Mouse (Mus musculus) small intestine, adult 2 months (tissue): ENCODE results near the gene Zfp992. TPM values are rescaled to one million over a fixed set of nuclear protein-coding genes. Genes with fewer than 3 reads are reported as not detected.
A peak's percentile ranks its signal among the peaks of the same experiment; 100 is the strongest.
"Not testable (repeated sequence)": the region's sequence is repeated elsewhere in the genome, so short reads cannot be mapped to it uniquely, and the experiment has no call there.

Experiments
- H3K27ac ChIP-seq: fragments of 200-500 bp; 2 replicates; pipeline ENCODE4 v1.5.1; 2012; ENCODE audit warnings: low read depth, low read length, control low read depth, inconsistent platforms; ENCODE audit not compliant: insufficient read depth
- H3K27me3 ChIP-seq: fragments of 200-500 bp; 2 replicates; pipeline ENCODE4 v1.6.1; 2012; ENCODE audit warnings: mild to moderate bottlenecking, moderate library complexity, low read length, inconsistent platforms; ENCODE audit not compliant: control insufficient read depth, insufficient read depth
- H3K36me3 ChIP-seq: fragments of 200-500 bp; 2 replicates; pipeline ENCODE4 v1.6.1; 2012; ENCODE audit warnings: mild to moderate bottlenecking, low read length, control low read depth, inconsistent platforms; ENCODE audit not compliant: control insufficient read depth, insufficient read depth
- H3K4me1 ChIP-seq: fragments of 200-500 bp; 2 replicates; pipeline ENCODE4 v1.6.1; 2012; ENCODE audit warnings: low read length, inconsistent platforms, mixed read lengths; ENCODE audit not compliant: control insufficient read depth, insufficient read depth, insufficient read length
- H3K4me3 ChIP-seq: fragments of 200-500 bp; 2 replicates; pipeline ENCODE4 v1.5.1; 2012; ENCODE audit warnings: low read depth, mild to moderate bottlenecking, control low read depth, inconsistent platforms, low read length, moderate library complexity
- CTCF ChIP-seq: fragments of 200-500 bp; IDR thresholded peaks from 2 replicates; pipeline ENCODE4 v1.5.1; 2012; ENCODE audit warnings: low read depth, mild to moderate bottlenecking, control low read depth, inconsistent platforms, low read length, moderate library complexity, mixed read lengths; ENCODE audit not compliant: insufficient replicate concordance, insufficient read length; ENCODE audit errors: extremely low read depth
- WGBS: fragments of 180-500 bp; shearing (Covaris S2); methylation state at CpG from one replicate; pipeline ENCODE4 v1.1.7; 2018; 5-methylcytosine and 5-hydroxymethylcytosine counted together
- polyA plus RNA-seq: library from polyadenylated mRNA; depleted of rRNA; stranded (reverse); fragments of >200 nt; gene quantifications from 2 replicates; pipeline ENCODE4 v1.2.3, GENCODE M21; 2012

Gene Zfp992
- polyA plus RNA-seq, 1 experiment = 0.11 TPM

GRCm38 (mm10) chr4:146474716-146475676, 26.2 kb downstream of the Zfp992 start:
- WGBS = 62% methylated on average over 77 of the region's 94 CpGs
- H3K36me3 ChIP-seq, H3K27me3 ChIP-seq, H3K4me3 ChIP-seq, H3K4me1 ChIP-seq, H3K27ac ChIP-seq: not testable (repeated sequence)

- H3K4me1 ChIP-seq, H3K36me3 ChIP-seq, H3K27ac ChIP-seq, H3K4me3 ChIP-seq, H3K27me3 ChIP-seq: not testable (repeated sequence)
- 99% methylated on average over 2 of the region's 2 CpGs for WGBS
Observed at GRCm38 (mm10) chr4:146476260-146476659, 27.4 kb downstream of the Zfp992 start.

- not testable (repeated sequence) for H3K36me3 ChIP-seq, H3K27ac ChIP-seq, H3K4me1 ChIP-seq, H3K4me3 ChIP-seq, H3K27me3 ChIP-seq
- WGBS = 78% methylated on average over 3 of the region's 3 CpGs
Observed at GRCm38 (mm10) chr4:146476959-146477358, 28.1 kb downstream of the Zfp992 start.

GRCm38 (mm10) chr4:146480376-146481096, 31.7 kb downstream of the Zfp992 start:
- WGBS = 66% methylated on average over 6 of the region's 6 CpGs
- not testable (repeated sequence) for H3K27ac ChIP-seq

DNA sequence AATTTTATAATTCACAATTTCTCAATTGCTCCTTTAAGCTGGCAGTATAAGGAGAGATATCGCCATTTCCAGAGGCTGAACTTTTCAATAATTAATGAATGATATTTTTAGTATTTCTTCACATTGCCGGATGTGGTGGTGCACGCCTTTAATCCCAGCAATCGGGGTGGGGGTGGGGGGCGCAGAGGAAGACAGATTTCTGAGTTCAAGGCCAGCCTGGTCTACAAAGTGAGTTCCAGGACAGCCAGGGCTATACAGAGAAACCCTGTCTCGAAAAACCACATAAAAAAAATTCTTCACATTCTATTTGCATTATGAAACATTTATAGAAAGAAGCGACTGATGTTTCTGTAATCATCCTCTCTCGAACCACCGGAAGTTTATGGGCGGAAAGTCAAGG, 33.7 kb downstream of the Zfp992 start:
- not testable (repeated sequence) for H3K27me3 ChIP-seq, H3K4me3 ChIP-seq, H3K36me3 ChIP-seq, H3K27ac ChIP-seq, H3K4me1 ChIP-seq
- 85% methylated on average over 10 of the region's 10 CpGs for WGBS

More at GRCm38 (mm10) chr4:146480376-146481096, 31.7 kb downstream of the Zfp992 start:
- H3K4me1 ChIP-seq, H3K27me3 ChIP-seq, H3K36me3 ChIP-seq, H3K4me3 ChIP-seq: not testable (repeated sequence)

DNA sequence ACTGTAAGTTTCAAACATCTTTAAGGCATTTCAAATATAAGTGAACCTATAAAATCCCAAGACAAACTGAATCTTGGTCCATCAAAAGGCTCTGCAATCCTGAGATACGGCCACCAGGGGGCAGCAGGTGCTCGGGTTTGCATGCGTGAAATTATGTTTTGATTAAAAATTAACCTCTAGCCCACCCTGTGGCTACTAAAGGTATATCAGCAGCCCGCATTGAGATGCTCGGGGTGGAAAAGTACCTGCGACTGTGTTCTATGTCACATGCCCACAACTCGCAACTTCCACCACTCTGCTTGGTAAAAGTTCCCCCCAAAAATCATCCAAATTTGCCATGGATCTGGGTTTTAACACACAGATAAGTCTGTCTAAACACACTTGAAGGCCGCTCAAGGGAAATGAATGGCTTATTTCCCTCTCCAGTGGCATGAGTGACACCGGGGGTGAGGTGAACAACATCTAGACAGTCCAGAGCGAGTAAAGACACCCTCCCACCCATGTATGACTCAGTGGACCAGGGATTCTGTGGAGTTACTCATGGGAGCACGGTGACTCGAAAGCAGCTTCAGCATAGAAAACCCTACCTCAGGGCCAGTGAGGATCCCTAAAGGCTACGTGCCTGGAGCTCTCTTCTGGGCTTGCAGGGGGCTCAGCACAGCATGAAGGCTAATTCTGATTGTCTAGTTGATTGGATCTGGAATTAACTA, 34.9 kb downstream of the Zfp992 start:
- peak; percentile 42; the same call in 1 of the 2 replicates for TF ChIP-seq CTCF
- not testable (repeated sequence) for H3K36me3 ChIP-seq, H3K27me3 ChIP-seq, H3K4me3 ChIP-seq, H3K27ac ChIP-seq, H3K4me1 ChIP-seq
- 70% methylated on average over 13 of the region's 13 CpGs for WGBS

DNA sequence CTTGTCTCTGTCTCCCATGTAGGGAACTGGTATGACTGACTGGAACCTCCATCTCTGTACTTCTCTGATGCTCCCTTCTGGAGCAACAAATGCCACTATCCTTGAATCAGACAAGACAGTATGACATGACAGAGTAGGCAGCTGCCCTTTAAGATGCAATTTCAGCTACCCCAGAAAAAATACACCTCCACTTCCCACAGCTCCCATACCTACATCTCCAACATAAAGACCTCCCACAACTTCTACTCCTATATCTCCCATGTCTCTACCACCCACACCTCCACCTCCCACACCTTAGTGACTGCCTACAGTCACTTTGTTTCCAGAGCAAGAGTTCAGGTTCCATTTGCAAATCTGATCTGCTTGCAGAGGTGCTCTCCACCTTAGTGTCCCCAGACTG, 35.9 kb downstream of the Zfp992 start:
- H3K27ac ChIP-seq, H3K4me1 ChIP-seq, H3K4me3 ChIP-seq, H3K27me3 ChIP-seq, H3K36me3 ChIP-seq: not testable (repeated sequence)

DNA sequence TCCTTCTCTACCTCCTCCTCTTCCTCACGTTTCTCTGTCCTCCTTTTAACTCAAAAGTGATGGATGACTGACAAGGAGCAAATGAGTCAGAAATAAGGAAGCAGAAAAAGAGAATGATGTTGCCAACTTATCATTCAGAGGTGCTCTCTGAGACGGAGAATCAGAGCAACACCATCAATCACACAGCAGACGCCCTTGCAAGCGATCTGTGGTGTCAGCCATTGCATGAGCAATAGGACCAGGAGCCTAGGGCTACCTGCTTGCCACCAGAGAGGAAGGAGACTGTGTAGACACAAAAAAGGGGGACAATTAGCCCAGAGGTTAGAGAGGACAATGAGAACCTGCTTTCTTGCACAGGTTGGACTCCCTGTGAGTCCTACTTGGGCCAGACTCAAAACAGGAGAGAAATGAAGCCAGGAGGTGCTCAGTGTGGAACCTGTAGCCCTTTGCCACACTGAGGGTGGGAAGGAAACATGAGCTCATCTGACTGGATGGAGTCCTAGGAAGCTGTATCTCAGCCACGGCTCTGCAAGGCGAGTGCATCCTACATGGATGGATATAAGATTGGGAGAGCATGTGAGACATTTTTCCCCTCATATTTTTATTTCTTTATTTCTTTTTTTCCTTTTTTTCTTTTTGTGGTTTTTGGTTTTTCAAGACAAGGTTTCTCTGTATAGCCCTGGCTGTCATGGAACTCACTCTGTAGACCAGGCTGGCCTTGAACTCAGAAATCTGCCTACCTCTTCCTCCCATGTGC, 36.5 kb downstream of the Zfp992 start:
- H3K4me1 ChIP-seq, H3K36me3 ChIP-seq, H3K27ac ChIP-seq, H3K4me3 ChIP-seq, H3K27me3 ChIP-seq: not testable (repeated sequence)
- WGBS = 66% methylated on average over 6 of the region's 6 CpGs

DNA sequence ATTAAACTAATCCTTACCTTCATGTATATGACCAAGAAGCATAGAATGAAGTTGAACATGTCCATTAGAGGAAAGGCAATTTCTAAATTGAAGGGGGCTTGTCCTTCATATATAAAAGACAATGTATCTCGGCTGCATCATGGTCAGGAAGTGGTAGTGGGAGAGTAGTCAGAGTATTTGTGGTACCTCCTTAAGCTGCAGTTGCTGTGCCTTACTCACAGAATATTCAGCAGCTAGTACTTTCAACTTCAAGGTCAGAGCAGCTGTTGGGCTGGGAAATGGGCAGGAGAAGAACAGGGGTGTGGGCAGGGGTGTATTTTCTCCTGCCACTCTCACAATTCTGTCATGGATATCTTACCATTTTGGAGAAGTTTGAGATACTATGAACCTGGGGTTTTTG, 37.9 kb downstream of the Zfp992 start:
- not testable (repeated sequence) for H3K27ac ChIP-seq, H3K36me3 ChIP-seq, H3K4me1 ChIP-seq, H3K4me3 ChIP-seq, H3K27me3 ChIP-seq
- 63% methylated on average over 1 of the region's 1 CpGs for WGBS

DNA sequence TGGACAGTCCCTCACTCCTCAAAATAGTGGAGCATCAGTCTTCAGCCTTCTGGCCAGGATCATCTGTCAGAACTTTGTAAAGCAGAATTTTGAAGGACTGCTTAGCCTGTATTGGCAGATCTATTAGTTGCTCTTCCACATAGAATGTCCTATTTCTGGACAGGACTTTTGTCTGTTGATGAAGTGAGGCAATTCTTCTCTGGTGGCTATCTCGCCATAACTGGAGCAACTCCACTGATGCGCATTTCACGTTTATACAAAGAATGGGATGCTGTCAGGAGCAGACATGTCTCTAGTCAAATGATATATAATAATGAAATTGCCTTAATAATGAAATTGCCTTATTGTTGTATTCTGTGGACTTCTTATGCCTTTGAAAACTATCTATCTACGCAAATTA, 40.4 kb downstream of the Zfp992 start:
- not testable (repeated sequence) for H3K4me3 ChIP-seq, H3K27me3 ChIP-seq, H3K4me1 ChIP-seq, H3K36me3 ChIP-seq, H3K27ac ChIP-seq
- WGBS = 78% methylated on average over 4 of the region's 4 CpGs
